Mouse (Mus musculus): ENCODE results near the gene Sema6b. TPM values are rescaled to one million over a fixed set of nuclear protein-coding genes. Genes with fewer than 3 reads are reported as not detected.
A peak's percentile ranks its signal among the peaks of the same experiment; 100 is the strongest.

Sema6b gene
- polyA plus RNA-seq, 1 experiment from 2014 or later, result 5.4 TPM

DNA sequence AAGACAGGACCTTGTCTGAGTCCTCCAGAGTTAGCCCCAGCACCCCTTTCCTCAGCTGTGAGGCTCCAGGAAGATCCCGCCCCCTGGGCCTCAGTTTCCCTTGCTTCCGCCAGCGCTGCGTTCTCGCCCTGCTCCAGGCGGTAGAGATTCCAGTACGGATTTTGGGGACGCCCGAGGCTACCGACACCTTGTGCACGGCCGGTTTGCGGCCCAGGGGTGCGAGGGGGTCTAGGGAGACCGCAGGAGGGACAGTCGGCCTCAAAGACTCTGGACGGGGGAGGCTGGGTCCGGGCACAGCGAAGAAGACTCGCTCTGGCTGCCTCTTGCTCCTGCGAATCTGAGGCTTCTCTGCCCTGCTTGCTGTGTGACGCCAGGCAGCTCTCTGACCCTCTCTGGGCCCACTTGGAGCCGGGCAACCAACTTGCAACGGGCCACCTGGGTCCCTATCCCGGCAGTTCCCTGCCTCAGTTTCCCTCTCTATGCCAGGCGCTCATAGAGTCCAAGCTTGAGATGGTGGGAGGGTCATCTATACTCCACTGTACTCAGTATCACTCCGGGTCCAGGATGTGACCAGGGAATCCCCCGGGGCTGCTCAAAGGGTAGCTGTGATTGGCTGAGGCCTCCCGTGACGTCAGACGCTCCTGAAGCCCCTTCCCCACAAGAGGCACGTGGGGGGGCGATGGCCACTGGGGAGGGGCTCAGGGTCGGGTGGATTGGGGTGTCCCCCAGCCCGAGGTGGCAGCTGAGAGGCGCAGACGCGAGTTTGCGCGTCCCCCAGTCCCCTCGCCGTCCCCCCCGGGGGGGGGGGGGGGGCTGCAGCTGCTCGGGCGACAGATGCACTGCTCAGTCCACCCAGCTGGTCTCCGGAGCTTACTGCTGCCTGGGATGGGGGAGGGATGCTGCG, 1.8 kb upstream of the Sema6b start:
- Histone ChIP-seq H3K36me3 (replicated peaks) (no peaks in the 10 kb centered on the region), H3K4me3 (replicated peaks) (peak overlapping the region; percentile 41), H3K9ac (peak overlapping the region; percentile 27), H3K9me3 (no peaks in the 10 kb centered on the region), H3K4me1 (peaks cover 50% of the 10 kb centered on the region), H3K27ac (peak overlapping the region; percentile 21; the same call in 1 of the 2 replicates), H3K27me3 (peaks cover 97% of the 10 kb centered on the region), H3K4me2 (peak overlapping the region; percentile 56)
- peak; percentile 59 for ATAC-seq (ENCODE audit: low FRiP score)
- WGBS, result under 1% methylated on average over 38 of the region's 47 CpGs

DNA sequence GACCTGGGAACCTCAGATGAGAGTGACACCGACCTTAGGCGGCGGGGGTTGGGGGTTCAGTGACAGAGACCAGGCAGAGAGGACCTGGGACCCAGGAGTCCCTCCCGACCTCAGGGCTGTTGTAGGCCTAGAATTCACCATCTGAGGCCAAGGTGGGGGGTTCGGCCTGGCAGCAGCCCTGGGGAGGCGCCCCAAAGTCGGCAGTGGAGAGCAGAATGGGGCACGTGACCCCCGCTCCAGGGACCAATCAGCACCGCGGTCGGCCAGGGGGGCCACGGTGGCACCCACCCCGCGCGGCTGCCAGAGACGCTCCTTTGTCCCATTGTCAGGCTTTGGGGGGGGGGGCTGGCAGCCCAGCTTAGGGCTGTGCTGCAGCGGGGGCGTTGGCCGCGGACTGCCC, 788 bp downstream of the Sema6b start:
- peak overlapping the region; percentile 78 for H3K4me3 ChIP-seq (replicated peaks)
- peaks cover 91% of the 10 kb centered on the region for H3K27me3 ChIP-seq
- H3K9ac ChIP-seq, result peak overlapping the region; percentile 74
- peaks cover 44% of the 10 kb centered on the region for H3K4me1 ChIP-seq
- peak; percentile 30; the same call in 1 of the 2 replicates for ATAC-seq (ENCODE audit: low FRiP score)
- 6% methylated on average over 18 of the region's 21 CpGs for WGBS
- no peaks in the 10 kb centered on the region for H3K9me3 ChIP-seq
- H3K4me2 ChIP-seq, result peak overlapping the region; percentile 96
- no peak overlapping the region for H3K27ac ChIP-seq
- H3K36me3 ChIP-seq (replicated peaks), result no peaks in the 10 kb centered on the region

DNA sequence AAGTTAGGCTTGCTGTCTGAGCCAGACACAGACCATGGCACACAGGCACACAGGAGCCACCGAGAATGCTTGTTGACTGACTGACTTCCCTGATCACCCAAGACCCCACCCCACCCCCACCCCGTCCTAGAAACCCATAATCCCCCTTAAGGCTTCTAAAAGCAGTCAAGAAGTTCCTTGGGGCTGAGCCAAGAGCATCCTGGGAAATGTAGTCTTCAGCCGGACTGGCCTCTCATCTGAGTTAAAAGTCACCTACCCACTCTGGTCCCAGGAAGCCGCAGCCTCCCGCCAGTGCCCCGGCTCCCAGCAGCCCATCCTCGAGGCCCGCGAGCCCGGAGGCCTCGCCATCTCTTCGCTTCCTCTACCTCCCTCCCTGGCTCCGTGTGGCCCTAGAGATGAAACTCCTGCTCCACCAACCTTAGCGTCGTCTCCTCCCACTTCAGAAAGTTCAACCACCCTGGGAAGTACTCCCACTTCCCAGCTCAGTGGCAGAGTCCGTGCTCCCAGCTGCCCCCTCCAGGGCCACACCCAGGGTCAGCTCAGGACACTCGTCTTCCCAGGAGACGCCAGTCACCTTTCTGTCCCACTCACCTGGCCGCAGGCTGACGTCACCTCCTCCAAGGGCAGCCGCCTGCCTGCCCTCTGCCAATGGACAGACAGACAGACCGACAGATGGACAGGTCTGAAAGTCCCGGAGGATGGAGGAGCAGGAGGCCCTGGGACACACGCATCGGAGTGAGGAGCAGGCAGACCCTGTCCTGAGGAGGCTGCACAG, 2.1 kb downstream of the Sema6b start:
- 14% methylated on average over 25 of the region's 25 CpGs for WGBS
- H3K9me3 ChIP-seq, result no peaks in the 10 kb centered on the region
- no peaks in the 10 kb centered on the region for H3K36me3 ChIP-seq (replicated peaks)
- H3K9ac ChIP-seq, result peak overlapping the region; percentile 14; the same call in 1 of the 2 replicates
- peak overlapping the region; percentile 4; the same call in 1 of the 2 replicates for H3K4me3 ChIP-seq (replicated peaks)
- no peak for ATAC-seq (ENCODE audit: low FRiP score)
- no peak overlapping the region for H3K27ac ChIP-seq
- peaks cover 84% of the 10 kb centered on the region for H3K27me3 ChIP-seq
- H3K4me2 ChIP-seq, result peak overlapping the region; percentile 96
- peaks cover 54% of the 10 kb centered on the region for H3K4me1 ChIP-seq

DNA sequence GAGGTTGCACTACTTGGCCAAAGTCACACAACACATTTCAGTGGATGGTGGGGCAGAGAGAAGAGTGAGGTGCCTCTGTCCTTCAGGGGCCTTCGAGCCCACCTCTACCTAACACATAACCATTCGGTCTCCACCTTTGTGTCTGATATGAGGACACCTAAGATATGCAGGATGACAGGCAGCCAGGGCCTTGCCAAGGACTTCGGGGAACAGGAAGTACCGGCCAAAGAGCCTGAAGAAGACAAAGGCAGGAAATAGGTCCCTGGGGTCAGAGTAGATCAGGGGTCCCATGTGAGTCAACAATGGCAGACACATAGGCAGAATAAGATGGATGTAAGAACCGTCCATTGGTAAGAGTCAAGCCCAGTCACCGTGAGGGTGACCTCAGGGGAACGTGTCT, 3.6 kb downstream of the Sema6b start:
- Histone ChIP-seq H3K4me2 (no peak overlapping the region), H3K27ac (no peak overlapping the region), H3K4me3 (replicated peaks) (no peak overlapping the region), H3K27me3 (peaks cover 70% of the 10 kb centered on the region), H3K9me3 (no peaks in the 10 kb centered on the region), H3K9ac (no peak overlapping the region), H3K36me3 (replicated peaks) (no peaks in the 10 kb centered on the region), H3K4me1 (peaks cover 39% of the 10 kb centered on the region)
- no peak for ATAC-seq (ENCODE audit: low FRiP score)
- WGBS, result 85% methylated on average over 7 of the region's 7 CpGs

DNA sequence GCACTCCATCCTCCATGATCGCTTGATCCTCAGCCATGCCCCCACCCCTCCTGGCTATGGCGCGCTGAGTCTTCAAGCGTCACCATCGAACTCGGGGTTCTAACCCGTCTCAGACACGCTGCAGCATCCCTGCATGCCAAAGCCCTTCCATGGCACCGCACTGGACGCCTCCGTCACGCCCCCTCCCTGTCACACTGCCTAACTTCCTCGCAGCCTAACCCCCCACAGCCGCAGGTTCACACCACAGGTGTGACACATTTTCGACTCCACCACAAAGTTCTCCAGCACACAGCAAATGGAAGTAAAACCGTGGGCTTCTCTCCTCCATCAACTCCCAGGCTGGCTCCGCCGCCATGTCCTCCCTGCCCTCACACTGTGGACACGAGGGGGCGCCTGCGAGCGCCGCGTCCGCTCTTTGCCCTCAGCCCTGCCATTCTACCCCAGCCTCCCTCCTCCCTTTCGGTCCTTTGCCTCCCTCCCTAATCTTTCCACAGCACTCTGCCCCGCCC, 5.6 kb downstream of the Sema6b start:
- Histone ChIP-seq H3K27me3 (peaks cover 49% of the 10 kb centered on the region), H3K4me3 (replicated peaks) (peak overlapping the region; percentile 19), H3K36me3 (replicated peaks) (peaks cover 8% of the 10 kb centered on the region; the same call in 1 of the 2 replicates), H3K9ac (no peak overlapping the region; the same call in 1 of the 2 replicates), H3K4me1 (peaks cover 28% of the 10 kb centered on the region), H3K27ac (no peak overlapping the region), H3K4me2 (peak overlapping the region; percentile 48), H3K9me3 (no peaks in the 10 kb centered on the region)
- WGBS, result 1% methylated on average over 27 of the region's 27 CpGs
- ATAC-seq (ENCODE audit: low FRiP score), result no peak

DNA sequence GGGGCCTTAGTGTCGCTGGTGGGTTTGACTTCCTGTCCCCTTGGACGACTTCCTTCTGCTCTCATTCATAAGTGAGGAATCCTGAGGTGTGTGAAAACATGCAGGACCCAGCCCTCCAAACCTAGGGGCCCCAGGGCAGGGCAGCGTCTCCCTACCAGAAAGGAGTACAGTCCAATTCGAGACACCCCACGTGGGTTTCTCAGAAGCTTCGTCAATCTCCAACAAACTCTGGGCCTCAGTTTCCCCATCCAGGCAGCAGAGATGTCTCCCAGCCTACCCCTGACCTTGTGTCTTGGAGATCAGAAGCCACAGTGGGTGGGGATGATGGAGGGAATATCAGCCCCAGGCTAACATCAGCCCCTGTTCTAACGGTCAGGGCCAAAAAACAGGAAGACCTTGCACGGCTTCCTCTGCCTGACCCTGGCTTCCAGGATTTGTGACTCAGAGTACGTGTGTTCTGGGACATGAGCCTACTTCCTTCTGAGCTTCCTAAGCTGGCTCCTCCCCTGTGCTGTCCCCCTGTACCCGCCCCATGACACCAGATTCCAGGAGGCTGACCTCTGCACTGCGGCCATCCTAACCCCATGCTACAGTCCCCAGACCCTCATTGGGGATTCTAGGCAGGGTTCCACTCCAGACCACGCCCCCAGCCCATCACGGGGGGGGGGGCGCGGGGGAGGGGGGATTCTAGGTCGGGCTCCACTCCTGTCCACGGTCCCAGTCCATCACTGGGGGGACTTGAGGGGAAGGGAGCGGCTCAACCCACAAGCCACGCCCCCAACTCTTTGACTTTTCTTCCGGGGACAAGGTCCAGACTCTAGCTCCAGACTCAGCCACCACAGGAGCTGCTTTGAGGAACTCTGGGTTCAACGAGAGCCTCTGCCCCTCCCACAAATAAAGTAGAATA, 6.4 kb downstream of the Sema6b start:
- no peak for ATAC-seq (ENCODE audit: low FRiP score)
- no peak overlapping the region for H3K27ac ChIP-seq
- peak overlapping the region; percentile 48 for H3K4me2 ChIP-seq
- peaks cover 41% of the 10 kb centered on the region for H3K27me3 ChIP-seq
- H3K9me3 ChIP-seq, result no peaks in the 10 kb centered on the region
- WGBS, result 21% methylated on average over 20 of the region's 21 CpGs
- peaks cover 22% of the 10 kb centered on the region for H3K4me1 ChIP-seq
- peak overlapping the region; percentile 19; the same call in 1 of the 2 replicates for H3K4me3 ChIP-seq (replicated peaks)
- 0 out of 2 replicates have a peak overlapping the region, but pooled peaks have one; percentile 12 for H3K9ac ChIP-seq
- H3K36me3 ChIP-seq (replicated peaks), result peaks cover 8% of the 10 kb centered on the region; the same call in 1 of the 2 replicates

DNA sequence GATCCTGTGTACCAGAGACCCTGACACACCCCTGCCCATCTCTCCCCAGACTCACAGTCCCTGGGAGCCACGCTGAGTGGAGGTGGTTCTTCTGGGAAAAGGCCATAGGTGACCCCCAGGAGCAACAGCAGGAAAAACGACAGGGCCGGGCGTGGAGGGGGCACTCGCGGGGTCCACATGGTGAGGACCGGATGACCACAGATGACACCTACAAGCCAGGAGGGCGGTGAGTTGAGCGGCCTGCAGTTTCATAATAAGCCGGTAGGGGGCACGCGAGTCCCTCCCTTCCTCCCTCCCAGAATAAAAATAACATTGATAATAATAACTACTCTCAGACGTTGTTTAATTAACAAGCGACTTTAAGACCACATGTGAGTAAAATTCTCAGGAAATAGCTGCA, 7.5 kb downstream of the Sema6b start:
- Histone ChIP-seq H3K4me1 (peaks cover 15% of the 10 kb centered on the region), H3K27me3 (peaks cover 33% of the 10 kb centered on the region), H3K9ac (no peak overlapping the region), H3K36me3 (replicated peaks) (peaks cover 8% of the 10 kb centered on the region; the same call in 1 of the 2 replicates), H3K27ac (no peak overlapping the region), H3K9me3 (no peaks in the 10 kb centered on the region), H3K4me2 (no peak overlapping the region), H3K4me3 (replicated peaks) (no peak overlapping the region)
- WGBS, result 4% methylated on average over 14 of the region's 14 CpGs
- ATAC-seq (ENCODE audit: low FRiP score), result no peak

DNA sequence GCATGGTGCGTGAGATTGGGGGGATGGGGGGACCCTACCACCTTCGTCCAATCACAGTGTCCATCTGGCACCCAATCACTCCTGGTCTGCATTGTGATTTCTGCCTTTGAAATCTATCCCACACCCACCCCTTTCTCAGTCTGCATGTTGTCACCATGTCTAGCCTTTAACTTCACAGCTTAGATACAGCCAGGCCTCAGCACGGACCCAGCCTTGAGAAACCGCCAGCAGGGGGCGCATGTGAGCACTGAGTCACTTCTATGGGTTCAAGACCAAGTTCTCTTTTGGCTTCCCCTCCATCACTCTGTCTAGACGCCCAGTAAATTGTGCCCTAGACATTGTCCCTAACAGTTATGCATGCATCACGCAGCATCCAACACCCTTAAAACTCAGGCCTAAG, 8.3 kb downstream of the Sema6b start:
- ATAC-seq (ENCODE audit: low FRiP score), result 0 out of 2 replicates have a peak, but pooled peaks have one; percentile 24
- 41% methylated on average over 7 of the region's 7 CpGs for whole genome bisulfite sequencing
- Histone ChIP-seq H3K9me3 (no peaks in the 10 kb centered on the region), H3K36me3 (replicated peaks) (peaks cover 8% of the 10 kb centered on the region; the same call in 1 of the 2 replicates), H3K27ac (no peak overlapping the region), H3K27me3 (peaks cover 28% of the 10 kb centered on the region), H3K4me3 (replicated peaks) (no peak overlapping the region), H3K4me2 (no peak overlapping the region), H3K9ac (no peak overlapping the region), H3K4me1 (peaks cover 15% of the 10 kb centered on the region)

DNA sequence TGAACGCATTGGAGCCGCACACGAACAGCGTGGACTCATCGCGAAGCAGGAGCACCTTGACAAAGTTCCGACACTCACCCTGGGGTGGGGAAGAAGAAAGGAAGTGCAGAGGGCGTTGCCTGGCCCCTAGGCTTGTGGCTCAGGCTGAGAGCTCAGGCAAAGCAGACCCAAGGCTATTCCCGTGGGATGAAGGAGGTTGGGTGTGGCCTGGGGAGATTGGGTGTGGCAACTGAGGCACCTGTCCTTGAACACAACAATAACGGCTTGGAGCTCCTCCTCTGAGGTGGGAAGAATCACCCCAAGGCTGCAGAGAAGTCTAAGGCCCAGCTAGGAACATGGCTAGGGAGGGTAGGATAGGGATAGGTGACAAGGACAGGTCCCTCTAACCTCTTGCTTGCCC, 9.0 kb downstream of the Sema6b start:
- H3K27ac ChIP-seq, result no peak overlapping the region
- H3K9ac ChIP-seq, result no peak overlapping the region
- WGBS, result 89% methylated on average over 10 of the region's 10 CpGs

DNA sequence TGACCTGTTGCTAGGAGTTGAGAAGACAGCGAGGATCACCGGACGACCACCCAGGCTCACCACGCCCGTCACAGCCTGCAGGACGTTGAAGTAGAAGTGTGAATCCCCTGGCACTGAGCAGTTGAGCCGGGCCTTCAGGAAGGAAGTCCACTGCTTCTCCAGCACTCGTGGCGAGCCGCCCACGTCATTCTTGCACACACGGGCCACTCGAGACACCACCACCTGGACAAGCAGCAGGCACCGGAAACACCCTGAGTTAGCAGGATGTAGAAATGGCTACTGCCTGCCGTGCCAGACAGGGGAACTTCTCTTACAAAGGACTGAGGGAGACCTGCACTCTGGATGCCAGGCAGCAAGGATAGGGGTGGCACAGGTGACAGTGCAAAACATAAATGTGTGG, 11.9 kb downstream of the Sema6b start:
- Histone ChIP-seq H3K4me1 (peaks cover 10% of the 10 kb centered on the region), H3K9ac (no peak overlapping the region), H3K4me3 (replicated peaks) (no peak overlapping the region), H3K27me3 (peaks cover 36% of the 10 kb centered on the region), H3K9me3 (no peaks in the 10 kb centered on the region; the same call in 1 of the 2 replicates), H3K36me3 (replicated peaks) (peaks cover 12% of the 10 kb centered on the region; the same call in 1 of the 2 replicates), H3K4me2 (no peak overlapping the region), H3K27ac (no peak overlapping the region)
- 89% methylated on average over 15 of the region's 15 CpGs for WGBS
- no peak for ATAC-seq (ENCODE audit: low FRiP score)

More for the DNA sequence above, 9.0 kb downstream of the Sema6b start:
- peaks cover 15% of the 10 kb centered on the region for H3K4me1 ChIP-seq
- peaks cover 9% of the 10 kb centered on the region; the same call in 1 of the 2 replicates for H3K36me3 ChIP-seq (replicated peaks)
- H3K9me3 ChIP-seq, result no peaks in the 10 kb centered on the region
- no peak for ATAC-seq (ENCODE audit: low FRiP score)
- H3K4me2 ChIP-seq, result no peak overlapping the region
- no peak overlapping the region for H3K4me3 ChIP-seq (replicated peaks)
- peaks cover 26% of the 10 kb centered on the region for H3K27me3 ChIP-seq

DNA sequence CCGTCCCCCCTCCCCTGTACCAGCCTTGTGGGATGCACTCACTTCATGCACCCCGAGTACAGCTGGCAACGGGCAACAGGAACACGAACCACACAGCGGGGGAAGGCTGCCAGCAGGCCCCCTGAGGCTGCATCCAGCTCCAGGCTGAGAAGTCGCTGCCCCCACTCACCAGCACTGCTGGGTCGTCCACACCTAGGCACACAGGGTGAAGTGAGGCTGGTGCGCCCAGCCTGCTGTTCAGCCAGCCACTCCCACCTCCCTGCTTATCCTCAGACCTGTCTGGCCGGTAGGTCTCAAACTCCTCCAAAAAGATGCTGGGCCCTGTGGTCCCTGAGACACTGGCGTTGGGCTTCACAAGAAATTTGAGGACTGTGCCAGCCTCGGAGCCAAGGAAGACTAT, 14.0 kb downstream of the Sema6b start:
- 77% methylated on average over 11 of the region's 11 CpGs for WGBS
- Histone ChIP-seq H3K27ac (no peak overlapping the region), H3K9me3 (peaks cover 9% of the 10 kb centered on the region), H3K27me3 (peaks cover 56% of the 10 kb centered on the region), H3K4me3 (replicated peaks) (no peak overlapping the region), H3K9ac (no peak overlapping the region), H3K36me3 (replicated peaks) (peaks cover 12% of the 10 kb centered on the region; the same call in 1 of the 2 replicates), H3K4me1 (peaks cover 10% of the 10 kb centered on the region), H3K4me2 (no peak overlapping the region)
- ATAC-seq (ENCODE audit: low FRiP score), result no peak

Measured in forebrain, embryonic 12.5 days (tissue).